Mouse (Mus musculus) MEL (cell line): ENCODE measurements at regions not wholly inside any gene's neighbourhood (a gene's known extent, or its start where the extent isn't known, plus 50 kb on each side); places are given as distances from the start of the nearest gene placed in this dataset.

ENCODE experiments used
- DNase-seq: peaks from one replicate; pipeline ENCODE4 v3.0.0; 2011; ENCODE audit warnings: low read depth, low spot score
- H3K27ac ChIP-seq: 2 replicates; pipeline ENCODE4 v1.5.1; 2012; ENCODE audit warnings: low read depth, mild to moderate bottlenecking, control low read depth, low read length, moderate library complexity; ENCODE audit not compliant: control insufficient read depth
- H3K27me3 ChIP-seq, 2 experiments: fragments of 150-350 bp in 1 of 2; sonication (generic) in 1 of 2; 2 replicates each; pipeline ENCODE4 v1.6.1; 2012; ENCODE audit warnings: low read length in 2 of 2, mild to moderate bottlenecking in 2 of 2, improper control_type of control experiment in 1 of 2, moderate library complexity in 1 of 2; ENCODE audit not compliant: insufficient read depth in 2 of 2, control insufficient read depth in 1 of 2
- H3K36me3 ChIP-seq, 2 experiments: 2 replicates each; pipeline ENCODE4 v1.6.1; 2012 to 2014; ENCODE audit warnings: low read length in 2 of 2, improper control_type of control experiment in 1 of 2, inconsistent platforms in 1 of 2, mild to moderate bottlenecking in 1 of 2; ENCODE audit not compliant: insufficient read depth in 2 of 2, control insufficient read depth in 1 of 2
- H3K4me1 ChIP-seq, 2 experiments: fragments of 150-350 bp in 1 of 2; sonication (generic) in 1 of 2; 2 replicates each; pipeline ENCODE4 v1.6.1; 2012; ENCODE audit warnings: low read length in 2 of 2, improper control_type of control experiment in 1 of 2, mild to moderate bottlenecking in 1 of 2; ENCODE audit not compliant: insufficient read depth in 2 of 2, control insufficient read depth in 1 of 2
- H3K4me3 ChIP-seq, 2 experiments: fragments of 150-350 bp in 1 of 2; sonication (generic) in 1 of 2; 2 replicates each; pipeline ENCODE4 v1.5.1; 2012; ENCODE audit warnings: low read depth in 2 of 2, low read length in 2 of 2, mild to moderate bottlenecking in 2 of 2, moderate library complexity in 2 of 2, control low read depth in 1 of 2, improper control_type of control experiment in 1 of 2; ENCODE audit not compliant: control insufficient read depth in 1 of 2, insufficient read depth in 1 of 2
- H3K79me2 ChIP-seq: 2 replicates; pipeline ENCODE4 v1.6.1; 2012; ENCODE audit warnings: mild to moderate bottlenecking, low read length, moderate library complexity; ENCODE audit not compliant: control insufficient read depth, poor library complexity, insufficient read depth
- H3K9ac ChIP-seq: 2 replicates; pipeline ENCODE4 v1.6.1; 2012; ENCODE audit warnings: low read depth, mild to moderate bottlenecking, control low read depth, low read length, moderate library complexity; ENCODE audit not compliant: control insufficient read depth, poor library complexity, severe bottlenecking
- H3K9me3 ChIP-seq: fragments of 150-350 bp; sonication (generic); replicated peaks from 2 replicates; pipeline ENCODE4 v1.6.1; 2012; ENCODE audit warnings: mild to moderate bottlenecking, low read length, improper control_type of control experiment, moderate library complexity; ENCODE audit not compliant: insufficient read depth
- CHD2 ChIP-seq: IDR thresholded peaks from 2 replicates; pipeline ENCODE4 v1.6.1; 2011; ENCODE audit warnings: low read length, improper control_type of control experiment
- CTCF ChIP-seq, 3 experiments: IDR thresholded peaks in 2 of 3; conservative IDR thresholded peaks in 1 of 3; 2 replicates each; pipeline ENCODE4 v1.5.1; 2011 to 2012; ENCODE audit warnings: low read length in 3 of 3, low read depth in 2 of 3, mild to moderate bottlenecking in 2 of 3, improper control_type of control experiment in 1 of 3, inconsistent platforms in 1 of 3, mixed read lengths in 1 of 3, moderate library complexity in 1 of 3; ENCODE audit not compliant: control insufficient read depth in 1 of 3, insufficient read depth in 1 of 3, poor library complexity in 1 of 3, severe bottlenecking in 1 of 3
- E2F4 ChIP-seq: IDR thresholded peaks from 2 replicates; pipeline ENCODE4 v1.6.1; 2011; ENCODE audit warnings: low read depth, low read length, improper control_type of control experiment, borderline replicate concordance
- EP300 ChIP-seq, 2 experiments: IDR thresholded peaks; 2 replicates each; pipeline ENCODE4 v1.6.1; 2011; ENCODE audit warnings: improper control_type of control experiment in 2 of 2, low read length in 2 of 2, low read depth in 1 of 2, mild to moderate bottlenecking in 1 of 2
- HCFC1 ChIP-seq: IDR thresholded peaks from 2 replicates; pipeline ENCODE4 v1.6.1; 2012; ENCODE audit warnings: low read depth, mild to moderate bottlenecking, inconsistent platforms, low read length, improper control_type of control experiment, moderate library complexity
- JUND ChIP-seq: IDR thresholded peaks from 2 replicates; pipeline ENCODE4 v1.6.1; 2011; ENCODE audit warnings: low read depth, mild to moderate bottlenecking, improper control_type of control experiment, low read length
- KAT2A ChIP-seq: conservative IDR thresholded peaks from 2 replicates; pipeline ENCODE4 v1.6.1; 2012; ENCODE audit warnings: low read depth, low read length, improper control_type of control experiment, inconsistent platforms
- MEF2A ChIP-seq: IDR thresholded peaks from 2 replicates; pipeline ENCODE4 v1.6.1; 2014; ENCODE audit warnings: low read depth, mild to moderate bottlenecking, inconsistent platforms, low read length, improper control_type of control experiment; ENCODE audit not compliant: poor library complexity, insufficient replicate concordance, severe bottlenecking; ENCODE audit errors: extremely low read depth
- MXI1 ChIP-seq: IDR thresholded peaks from 2 replicates; pipeline ENCODE4 v1.6.1; 2011; ENCODE audit warnings: mild to moderate bottlenecking, low read depth, low read length, improper control_type of control experiment
- MYB ChIP-seq: IDR thresholded peaks from 2 replicates; pipeline ENCODE4 v1.6.1; 2011; ENCODE audit warnings: mild to moderate bottlenecking, low read depth, low read length, improper control_type of control experiment
- MYC ChIP-seq: IDR thresholded peaks from 2 replicates; pipeline ENCODE4 v1.6.1; 2011; ENCODE audit warnings: low read depth, mild to moderate bottlenecking, low read length, improper control_type of control experiment, moderate library complexity
- POLR2A ChIP-seq, 2 experiments: IDR thresholded peaks; 2 replicates each; pipeline ENCODE4 v1.6.1; 2011 to 2012; ENCODE audit warnings: low read length in 2 of 2, mild to moderate bottlenecking in 2 of 2, control low read depth in 1 of 2, improper control_type of control experiment in 1 of 2, low read depth in 1 of 2, moderate library complexity in 1 of 2; ENCODE audit not compliant: control insufficient read depth in 1 of 2, insufficient read depth in 1 of 2, poor library complexity in 1 of 2
- POLR2AphosphoS5 ChIP-seq: IDR thresholded peaks from 2 replicates; pipeline ENCODE4 v1.6.1; 2012; ENCODE audit warnings: low read depth, borderline replicate concordance, mild to moderate bottlenecking, inconsistent platforms, low read length, moderate library complexity, mixed read lengths
- SMC3 ChIP-seq: IDR thresholded peaks from 2 replicates; pipeline ENCODE4 v1.6.1; 2011; ENCODE audit warnings: low read depth, low read length, improper control_type of control experiment
- TAL1 ChIP-seq: IDR thresholded peaks from 2 replicates; pipeline ENCODE4 v1.6.1; 2012; ENCODE audit warnings: mild to moderate bottlenecking, inconsistent platforms, low read length, moderate library complexity, mixed read lengths
- TBP ChIP-seq: IDR thresholded peaks from 2 replicates; pipeline ENCODE4 v1.8.0; 2011; ENCODE audit warnings: low read depth, low read length, improper control_type of control experiment
- UBTF ChIP-seq: IDR thresholded peaks from 2 replicates; pipeline ENCODE4 v1.6.1; 2012; ENCODE audit warnings: low read depth, mild to moderate bottlenecking, inconsistent platforms, low read length, improper control_type of control experiment, moderate library complexity, borderline replicate concordance; ENCODE audit not compliant: insufficient read depth
- ZKSCAN1 ChIP-seq: IDR thresholded peaks from 2 replicates; pipeline ENCODE4 v1.6.1; 2012; ENCODE audit warnings: low read depth, mild to moderate bottlenecking, inconsistent platforms, low read length, improper control_type of control experiment, moderate library complexity
- ZMIZ1 ChIP-seq: IDR thresholded peaks from 2 replicates; pipeline ENCODE4 v1.6.1; 2012; ENCODE audit warnings: low read depth, mild to moderate bottlenecking, inconsistent platforms, low read length, improper control_type of control experiment, moderate library complexity

DNA sequence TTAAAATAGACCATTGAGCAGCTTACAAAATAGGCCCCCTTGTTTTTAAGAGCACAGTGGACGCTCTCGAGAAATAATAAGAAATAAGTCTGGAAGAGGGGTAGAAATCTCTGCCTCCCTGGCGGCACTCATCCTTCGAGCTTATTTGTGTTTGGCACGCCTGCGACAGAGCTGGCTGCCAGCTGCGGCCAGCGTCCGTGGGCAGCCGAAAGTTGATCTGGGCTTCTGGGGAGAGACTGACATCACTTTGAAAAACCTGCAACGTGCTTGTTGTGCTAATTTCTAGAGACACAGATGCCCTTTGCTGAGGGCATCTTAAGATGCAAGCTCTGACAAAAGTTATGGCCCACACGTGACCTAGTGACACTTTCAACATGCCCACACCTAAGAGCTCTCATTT, 269.4 kb downstream of the Bcl11a start:
- H3K27me3 ChIP-seq: peaks cover 9 to 26% of the 10 kb centered on the region in 2 experiments
- H3K27ac ChIP-seq: no peak overlapping the region
- H3K36me3 ChIP-seq: no peaks in the 10 kb centered on the region
- no peak overlapping the region for H3K4me3 ChIP-seq
- no peak for DNase-seq
- H3K79me2 ChIP-seq: no peaks in the 10 kb centered on the region
- peaks cover 0 to under 1% of the 10 kb centered on the region in 2 experiments; a peak in 1 of 4 replicates for H3K4me1 ChIP-seq
- no peak overlapping the region for H3K9ac ChIP-seq
- TF ChIP-seq CHD2 (no peak), TBP (no peak), EP300 (IDR thresholded peaks at IDR 0.05; ENCODE audit: low read depth in 1 of 2, low read length in 2 of 2) (no peak), CTCF (IDR thresholded peaks at IDR 0.05 in 2 of 3, conservative IDR thresholded peaks at IDR 0.05 in 1 of 3; ENCODE audit: control insufficient read depth in 1 of 3, insufficient read depth in 1 of 3, low read depth in 2 of 3, low read length in 3 of 3, poor library complexity in 1 of 3, severe bottlenecking in 1 of 3) (no peak), KAT2A (no peak), POLR2AphosphoS5 (no peak)
- H3K9me3 ChIP-seq: no peaks in the 10 kb centered on the region

GRCm38 (mm10) chr11:24348741-24349140, 270.9 kb downstream of the Bcl11a start:
- H3K4me1 ChIP-seq: no peaks in the 10 kb centered on the region
- H3K9ac ChIP-seq: no peak overlapping the region
- no peaks in the 10 kb centered on the region for H3K36me3 ChIP-seq
- DNase-seq: no peak
- H3K4me3 ChIP-seq: no peak overlapping the region
- no peaks in the 10 kb centered on the region for H3K79me2 ChIP-seq
- H3K27ac ChIP-seq: no peak overlapping the region
- TF ChIP-seq MXI1 (no peak), ZMIZ1 (no peak), JUND (no peak), UBTF (no peak), POLR2A (IDR thresholded peaks at IDR 0.05; ENCODE audit: control insufficient read depth in 1 of 2, insufficient read depth in 1 of 2, low read depth in 1 of 2, low read length in 2 of 2, poor library complexity in 1 of 2) (no peak), TAL1 (no peak), POLR2AphosphoS5 (no peak), KAT2A (no peak), MEF2A (no peak), MYB (no peak), HCFC1 (no peak), SMC3 (no peak), MYC (no peak), E2F4 (no peak), EP300 (IDR thresholded peaks at IDR 0.05; ENCODE audit: low read depth in 1 of 2, low read length in 2 of 2) (no peak), TBP (no peak), ZKSCAN1 (no peak)
- TF ChIP-seq, all 39 proteins: peak for 0
- H3K9me3 ChIP-seq: no peaks in the 10 kb centered on the region
- peaks cover 11 to 26% of the 10 kb centered on the region in 2 experiments for H3K27me3 ChIP-seq
